Comparison of ENCODE assay signal across 16 mouse cellular contexts in genomic region chr15:10739279-10739678, GRCm38 (mm10). TPM values are rescaled to one million over a fixed set of nuclear protein-coding genes. Genes with fewer than 3 reads are reported as not detected.
DNase-seq lines count a peak whose midpoint lies in the region; ATAC-seq and TF ChIP-seq lines count a peak whose summit lies in the region.
"Had no signal": no experiment of that assay in that cellular context is flagged by ENCODE, and none has a peak within 500 bp of the region (broad histone marks: within the 10 kb centered on the region; RNA-seq: fewer than 3 reads in every experiment).

No protein-coding gene starts in this region.

- TF ChIP-seq EP300 in lung, postnatal 0 days (IDR thresholded peaks at IDR 0.05), result no peak

- no peaks in the 10 kb centered on the region for H3K27me3 ChIP-seq in kidney, embryonic 15.5 days
- no peaks in the 10 kb centered on the region for H3K27me3 ChIP-seq in lung, postnatal 0 days (replicated peaks; ENCODE audit: insufficient read depth, low read length)
- H3K27me3 ChIP-seq in heart, embryonic 10.5 days (ENCODE audit: insufficient read depth, poor library complexity, severe bottlenecking), result peaks cover 5% of the 10 kb centered on the region; the same call in 1 of the 2 replicates
- H3K27me3 ChIP-seq: embryonic facial prominence, embryonic 12.5 days; neural tube, embryonic 15.5 days had no signal

- H3K9me3 ChIP-seq in kidney, embryonic 15.5 days (replicated peaks), result no peaks in the 10 kb centered on the region
- H3K9me3 ChIP-seq in lung, postnatal 0 days (ENCODE audit: low read length), result no peaks in the 10 kb centered on the region
- no peaks in the 10 kb centered on the region for H3K9me3 ChIP-seq in heart, embryonic 10.5 days
- H3K9me3 ChIP-seq: embryonic facial prominence, embryonic 12.5 days; forebrain, embryonic 10.5 days; neural tube, embryonic 15.5 days had no signal

- H3K9ac ChIP-seq in kidney, embryonic 15.5 days, result no peak overlapping the region
- no peak overlapping the region for H3K9ac ChIP-seq in lung, postnatal 0 days (replicated peaks; ENCODE audit: low read depth)
- H3K9ac ChIP-seq: embryonic facial prominence, embryonic 12.5 days; forebrain, postnatal 0 days; liver, postnatal 0 days; neural tube, embryonic 15.5 days had no signal

- H3K4me3 ChIP-seq in kidney, embryonic 15.5 days (replicated peaks), result no peak overlapping the region
- no peak overlapping the region for H3K4me3 ChIP-seq in lung, postnatal 0 days (ENCODE audit: low read depth, low read length)
- no peak overlapping the region for H3K4me3 ChIP-seq in heart, embryonic 10.5 days
- H3K4me3 ChIP-seq: embryonic facial prominence, embryonic 12.5 days; forebrain, embryonic 10.5 days; neural tube, embryonic 15.5 days had no signal

- no peak overlapping the region for H3K4me2 ChIP-seq in kidney, embryonic 15.5 days
- H3K4me2 ChIP-seq in lung, postnatal 0 days (replicated peaks; ENCODE audit: low read depth, low read length), result no peak overlapping the region
- H3K4me2 ChIP-seq: embryonic facial prominence, embryonic 12.5 days; neural tube, embryonic 15.5 days had no signal

- 49% methylated on average over 1 of the region's 1 CpGs for WGBS in kidney, embryonic 15.5 days
- 0% methylated on average over 1 of the region's 1 CpGs for WGBS in lung, postnatal 0 days
- 51% methylated on average over 1 of the region's 1 CpGs for WGBS in heart, embryonic 10.5 days

- TF ChIP-seq CTCF in lung, postnatal 0 days (IDR thresholded peaks at IDR 0.05), result no peak

- H3K4me1 ChIP-seq in kidney, embryonic 15.5 days, result peaks cover 13% of the 10 kb centered on the region
- H3K4me1 ChIP-seq in lung, postnatal 0 days (ENCODE audit: insufficient read depth, low read depth, low read length), result peaks cover 22% of the 10 kb centered on the region
- 0 out of 2 replicates have a peak, but pooled peaks cover 5% of the 10 kb centered on the region for H3K4me1 ChIP-seq in heart, embryonic 10.5 days
- H3K4me1 ChIP-seq: forebrain, embryonic 10.5 days; neural tube, embryonic 15.5 days had no signal

- no peaks in the 10 kb centered on the region for H3K36me3 ChIP-seq in kidney, embryonic 15.5 days
- H3K36me3 ChIP-seq in lung, postnatal 0 days (ENCODE audit: insufficient read depth, low read length), result no peaks in the 10 kb centered on the region
- no peaks in the 10 kb centered on the region for H3K36me3 ChIP-seq in heart, embryonic 10.5 days
- H3K36me3 ChIP-seq: embryonic facial prominence, embryonic 12.5 days; forebrain, embryonic 10.5 days; neural tube, embryonic 15.5 days had no signal

- DNase-seq in kidney, postnatal 4 days, result no peak
- no peak for DNase-seq in lung, postnatal 0 days (ENCODE audit: low spot score)
- DNase-seq in lung, postnatal 25 days (ENCODE audit: low spot score), result no peak
- no peak for DNase-seq in right cerebral cortex, postnatal 14 days
- no peak for DNase-seq in heart, embryonic 10.5 days (ENCODE audit: low spot score)
- DNase-seq: adrenal gland, adult 2 months; cerebellum, adult 9-10 months; forebrain, postnatal 0 days; liver, postnatal 0 days had no signal

- ATAC-seq in kidney, embryonic 15.5 days (replicated peaks; ENCODE audit: low FRiP score), result no peak
- no peak for ATAC-seq in lung, postnatal 0 days
- ATAC-seq in megakaryocyte, adult 5-6 weeks (ENCODE audit: poor library complexity, severe bottlenecking), result peak; percentile 78
- ATAC-seq: forebrain, postnatal 0 days; hindbrain, embryonic 16.5 days; liver, postnatal 0 days; midbrain, embryonic 16.5 days had no signal

- peak overlapping the region; percentile 37 for H3K27ac ChIP-seq in kidney, embryonic 15.5 days
- H3K27ac ChIP-seq in lung, postnatal 0 days (ENCODE audit: low read length), result peak overlapping the region; percentile 83
- no peak overlapping the region for H3K27ac ChIP-seq in heart, embryonic 10.5 days
- H3K27ac ChIP-seq: forebrain, embryonic 10.5 days; neural tube, embryonic 15.5 days had no signal

RNA-seq across cellular contexts. Expression of gene Rai14, which starts 24.9 kb away (rescaled TPM):
- 66.4 and 67.8 TPM in 2 replicates for polyA plus RNA-seq in kidney, embryonic 15.5 days (2015; fragmentation: Nextera tagmentation; extraction: Ambion mirVana)
- 56.0 and 63.0 TPM in 2 replicates for polyA plus RNA-seq in lung, postnatal 0 days (2015; fragmentation: Nextera tagmentation; extraction: Ambion mirVana)
- 1.6 and 2.8 TPM in 2 replicates for total RNA-seq in megakaryocyte, adult 5-6 weeks (2015)
- total RNA-seq in megakaryocyte, adult 5-6 weeks (2017), result 2.5 and 3.0 TPM in 2 replicates
- polyA plus RNA-seq in heart, embryonic 10.5 days (2016; fragmentation: Nextera tagmentation; extraction: Ambion mirVana), result 24.9 and 34.4 TPM in 2 replicates
